Comparison of ENCODE assay signal across 8 mouse cellular contexts in the genomic region with DNA sequence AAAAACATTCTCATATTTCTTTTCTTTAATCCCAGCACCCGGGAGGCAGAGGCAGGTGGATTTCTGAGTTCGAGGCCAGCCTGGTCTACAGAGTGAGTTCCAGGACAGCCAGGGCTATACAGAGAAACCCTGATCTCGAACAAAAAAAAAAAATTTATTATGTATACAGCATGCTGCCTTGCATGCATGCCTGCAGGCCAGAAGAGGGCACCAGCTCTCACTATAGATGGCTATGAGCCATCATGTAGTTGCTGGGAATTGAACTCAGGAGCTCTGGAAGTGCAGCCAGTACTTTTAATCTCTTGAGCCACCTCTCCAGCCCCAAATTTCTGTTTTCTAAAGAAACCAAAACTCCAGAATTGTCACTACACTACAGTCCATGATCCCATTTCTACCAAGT. TPM values are rescaled to one million over a fixed set of nuclear protein-coding genes. Genes with fewer than 3 reads are reported as not detected.
DNase-seq lines count a peak whose midpoint lies in the region; ATAC-seq lines count a peak whose summit lies in the region.
"Had no signal": no experiment of that assay in that cellular context is flagged by ENCODE, and none has a peak within 500 bp of the region (broad histone marks: within the 10 kb centered on the region; RNA-seq: fewer than 3 reads in every experiment).

No protein-coding gene starts in this region.

- 84% methylated on average over 3 of the region's 3 CpGs for whole genome bisulfite sequencing in hindbrain, embryonic 11.5 days
- WGBS in hindbrain, embryonic 14.5 days: 84% methylated on average over 3 of the region's 3 CpGs

- no peak for ATAC-seq in hindbrain, embryonic 11.5 days (ENCODE audit: low FRiP score)
- no peak for ATAC-seq in hindbrain, embryonic 14.5 days (ENCODE audit: low FRiP score)
- ATAC-seq in erythroid progenitor cell, adult 5-6 weeks (replicated peaks; ENCODE audit: low FRiP score, poor library complexity, severe bottlenecking): no peak
- no peak for ATAC-seq in frontal cortex, adult (ENCODE audit: low TSS enrichment)

- no peaks in the 10 kb centered on the region for H3K4me1 ChIP-seq in hindbrain, embryonic 11.5 days (replicated peaks; ENCODE audit: control insufficient read depth, insufficient read depth, low read length)
- peaks cover 23% of the 10 kb centered on the region for H3K4me1 ChIP-seq in hindbrain, embryonic 14.5 days (replicated peaks; ENCODE audit: control insufficient read depth, insufficient read depth, low read length)

- no peak overlapping the region for H3K27ac ChIP-seq in hindbrain, embryonic 11.5 days (ENCODE audit: low read depth, low read length)
- H3K27ac ChIP-seq in hindbrain, embryonic 14.5 days: no peak overlapping the region

- H3K36me3 ChIP-seq in hindbrain, embryonic 11.5 days (ENCODE audit: control insufficient read depth, insufficient read depth, low read length): no peaks in the 10 kb centered on the region
- H3K36me3 ChIP-seq in hindbrain, embryonic 14.5 days (replicated peaks; ENCODE audit: control insufficient read depth, insufficient read depth): peaks cover 47% of the 10 kb centered on the region

- no peak overlapping the region for H3K9ac ChIP-seq in hindbrain, embryonic 11.5 days (ENCODE audit: low read depth, low read length)
- no peak overlapping the region for H3K9ac ChIP-seq in hindbrain, embryonic 14.5 days

- no peak overlapping the region for H3K4me2 ChIP-seq in hindbrain, embryonic 11.5 days (replicated peaks; ENCODE audit: low read depth, low read length)
- no peak overlapping the region for H3K4me2 ChIP-seq in hindbrain, embryonic 14.5 days (replicated peaks)

- no peak overlapping the region for H3K4me3 ChIP-seq in hindbrain, embryonic 11.5 days (ENCODE audit: low read depth, low read length)
- no peak overlapping the region for H3K4me3 ChIP-seq in hindbrain, embryonic 14.5 days (replicated peaks; ENCODE audit: low read length)

- H3K27me3 ChIP-seq in hindbrain, embryonic 11.5 days (ENCODE audit: control insufficient read depth, insufficient read depth, low read length): no peaks in the 10 kb centered on the region
- no peaks in the 10 kb centered on the region for H3K27me3 ChIP-seq in hindbrain, embryonic 14.5 days (ENCODE audit: control insufficient read depth, insufficient read depth, low read length)

- no peaks in the 10 kb centered on the region for H3K9me3 ChIP-seq in hindbrain, embryonic 11.5 days (ENCODE audit: control insufficient read depth, low read length)
- no peaks in the 10 kb centered on the region for H3K9me3 ChIP-seq in hindbrain, embryonic 14.5 days (ENCODE audit: control insufficient read depth, low read length)

- DNase-seq in hindbrain, embryonic 11.5 days (ENCODE audit: low spot score): peak; percentile 18
- DNase-seq in hindbrain, embryonic 14.5 days (ENCODE audit: low spot score): no peak
- peak; percentile 55 for DNase-seq in 416B (ENCODE audit: low read depth)
- peak; percentile 63 for DNase-seq in ES-CJ7 (ENCODE audit: low read depth, low spot score)
- peak; percentile 21 to 34 for DNase-seq in kidney, postnatal 25 days

RNA-seq across cellular contexts. Expression of a gene that starts 5.4 kb away (rescaled TPM):
- 32.5 and 39.4 TPM in 2 replicates for polyA plus RNA-seq in hindbrain, embryonic 11.5 days (2014; fragmentation: Nextera tagmentation; extraction: Ambion mirVana)
- polyA plus RNA-seq in hindbrain, embryonic 14.5 days (2014; fragmentation: Nextera tagmentation; extraction: Ambion mirVana): 31.2 and 34.1 TPM in 2 replicates
- total RNA-seq in erythroid progenitor cell, adult 5-6 weeks (2015; ENCODE audit: low replicate concordance): 12.6 and 20.5 TPM in 2 replicates
- total RNA-seq in erythroid progenitor cell, adult 5-6 weeks (2017; ENCODE audit: low replicate concordance): 14.4 and 16.7 TPM in 2 replicates

RNA-seq across cellular contexts. Expression of a gene that starts 26.4 kb away (rescaled TPM):
- 110 and 124 TPM in 2 replicates for polyA plus RNA-seq in hindbrain, embryonic 11.5 days (2014; fragmentation: Nextera tagmentation; extraction: Ambion mirVana)
- polyA plus RNA-seq in hindbrain, embryonic 14.5 days (2014; fragmentation: Nextera tagmentation; extraction: Ambion mirVana): 84.0 and 88.2 TPM in 2 replicates
- 14.7 and 16.6 TPM in 2 replicates for total RNA-seq in erythroid progenitor cell, adult 5-6 weeks (2015; ENCODE audit: low replicate concordance)
- total RNA-seq in erythroid progenitor cell, adult 5-6 weeks (2017; ENCODE audit: low replicate concordance): 5.7 and 12.6 TPM in 2 replicates

RNA-seq across cellular contexts. Expression of a gene that starts 37.3 kb away (rescaled TPM):
- not detected in 2 replicates for polyA plus RNA-seq in hindbrain, embryonic 11.5 days (2014; fragmentation: Nextera tagmentation; extraction: Ambion mirVana)
- polyA plus RNA-seq in hindbrain, embryonic 14.5 days (2014; fragmentation: Nextera tagmentation; extraction: Ambion mirVana): not detected in 2 replicates
- not detected in 2 replicates for total RNA-seq in erythroid progenitor cell, adult 5-6 weeks (2015; ENCODE audit: low replicate concordance)
- not detected in 2 replicates for total RNA-seq in erythroid progenitor cell, adult 5-6 weeks (2017; ENCODE audit: low replicate concordance)
- total RNA-seq: layer of hippocampus, postnatal 10 days had no signal
